Mouse (Mus musculus): ENCODE data around the gene Mindy4. TPM values are rescaled to one million over a fixed set of nuclear protein-coding genes. Genes with fewer than 3 reads are reported as not detected.

Gene Mindy4
- polyA plus RNA-seq, 1 experiment from 2014 or later, result 7.7 TPM

- no peak overlapping the region for H3K27ac ChIP-seq (ENCODE audit: low read length)
- no peaks in the 10 kb centered on the region for H3K4me1 ChIP-seq (ENCODE audit: control insufficient read depth, insufficient read depth, low read length)
- H3K9ac ChIP-seq (ENCODE audit: low read length), result no peak overlapping the region
- H3K36me3 ChIP-seq (ENCODE audit: control insufficient read depth, insufficient read depth, low read length), result no peaks in the 10 kb centered on the region
- no peak overlapping the region for H3K4me2 ChIP-seq (ENCODE audit: low read depth, low read length)
- no peaks in the 10 kb centered on the region for H3K27me3 ChIP-seq (ENCODE audit: control insufficient read depth, insufficient read depth, low read length)
- H3K9me3 ChIP-seq (replicated peaks; ENCODE audit: control insufficient read depth, low read length), result no peaks in the 10 kb centered on the region
- H3K4me3 ChIP-seq (replicated peaks; ENCODE audit: low read length), result no peak overlapping the region
- WGBS, result 88% methylated on average over 3 of the region's 3 CpGs
- no peak for ATAC-seq (ENCODE audit: insufficient read depth, low FRiP score)
These were observed 10.0 kb upstream of the Mindy4 start for GRCm38 (mm10) chr6:55193171-55193570.

DNA sequence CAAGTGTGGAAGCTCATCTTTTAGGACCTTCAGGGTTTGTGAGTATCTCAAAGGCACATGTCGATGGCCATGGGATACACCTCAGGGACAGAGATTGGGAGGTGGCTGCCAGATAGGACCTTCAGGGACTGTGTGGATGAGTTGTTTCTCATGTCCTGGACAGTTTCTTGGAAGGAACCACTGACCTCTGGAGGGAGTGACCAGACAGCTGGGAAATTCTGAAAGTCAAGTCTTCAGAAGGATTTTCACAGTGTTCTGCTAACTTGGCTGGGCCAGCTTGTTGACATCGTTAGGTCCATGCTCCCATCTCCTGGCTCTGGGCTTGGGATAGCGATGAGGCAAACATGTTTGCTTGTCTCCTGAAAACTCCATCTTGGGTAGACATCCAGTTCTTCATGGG lies 4.1 kb upstream of the Mindy4 start:
- H3K36me3 ChIP-seq (ENCODE audit: control insufficient read depth, insufficient read depth, low read length), result no peaks in the 10 kb centered on the region
- no peak for ATAC-seq (ENCODE audit: insufficient read depth, low FRiP score)
- no peak overlapping the region for H3K27ac ChIP-seq (ENCODE audit: low read length)
- 0 out of 2 replicates have a peak, but pooled peaks cover 8% of the 10 kb centered on the region for H3K4me1 ChIP-seq (ENCODE audit: control insufficient read depth, insufficient read depth, low read length)
- 92% methylated on average over 3 of the region's 3 CpGs for WGBS
- no peak overlapping the region for H3K4me2 ChIP-seq (ENCODE audit: low read depth, low read length)
- H3K9me3 ChIP-seq (replicated peaks; ENCODE audit: control insufficient read depth, low read length), result no peaks in the 10 kb centered on the region
- no peaks in the 10 kb centered on the region for H3K27me3 ChIP-seq (ENCODE audit: control insufficient read depth, insufficient read depth, low read length)
- no peak overlapping the region for H3K4me3 ChIP-seq (replicated peaks; ENCODE audit: low read length)
- H3K9ac ChIP-seq (ENCODE audit: low read length), result no peak overlapping the region

DNA sequence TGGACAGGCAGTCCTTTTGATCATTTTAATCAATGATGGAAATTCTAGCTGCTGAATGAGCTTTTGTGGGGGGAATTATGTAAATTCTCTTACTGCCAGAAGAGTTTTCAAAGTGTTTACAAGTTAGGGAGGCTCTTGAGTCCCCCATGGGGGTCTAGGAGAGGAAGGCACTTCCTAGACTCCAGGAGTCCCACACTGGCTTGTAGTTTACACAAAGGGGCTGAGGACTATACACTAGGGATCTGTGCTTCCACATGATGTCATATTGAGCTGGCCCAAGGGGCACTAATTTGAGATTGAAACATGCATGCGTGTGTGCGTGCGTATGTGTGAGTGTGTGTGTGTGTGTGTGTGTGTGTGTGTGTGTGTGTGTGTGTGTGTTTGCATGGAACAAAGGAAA lies 748 bp downstream of the Mindy4 start:
- H3K27ac ChIP-seq (ENCODE audit: low read length), result peak overlapping the region; percentile 87
- no peaks in the 10 kb centered on the region for H3K36me3 ChIP-seq (ENCODE audit: control insufficient read depth, insufficient read depth, low read length)
- 0 out of 2 replicates have a peak, but pooled peaks cover 8% of the 10 kb centered on the region for H3K4me1 ChIP-seq (ENCODE audit: control insufficient read depth, insufficient read depth, low read length)
- H3K4me3 ChIP-seq (replicated peaks; ENCODE audit: low read length), result peak overlapping the region; percentile 65
- H3K27me3 ChIP-seq (ENCODE audit: control insufficient read depth, insufficient read depth, low read length), result no peaks in the 10 kb centered on the region
- WGBS, result 46% methylated on average over 3 of the region's 3 CpGs
- H3K9ac ChIP-seq (ENCODE audit: low read length), result peak overlapping the region; percentile 74
- no peak for ATAC-seq (ENCODE audit: insufficient read depth, low FRiP score)
- H3K4me2 ChIP-seq (ENCODE audit: low read depth, low read length), result peak overlapping the region; percentile 83
- no peaks in the 10 kb centered on the region for H3K9me3 ChIP-seq (replicated peaks; ENCODE audit: control insufficient read depth, low read length)

GRCm38 (mm10) chr6:55207786-55208185 lies 4.6 kb downstream of the Mindy4 start:
- ATAC-seq (ENCODE audit: insufficient read depth, low FRiP score), result no peak
- H3K27ac ChIP-seq (ENCODE audit: low read length), result no peak overlapping the region
- H3K9ac ChIP-seq (ENCODE audit: low read length), result no peak overlapping the region
- no peak overlapping the region for H3K4me2 ChIP-seq (ENCODE audit: low read depth, low read length)
- 83% methylated on average over 8 of the region's 8 CpGs for WGBS
- H3K9me3 ChIP-seq (replicated peaks; ENCODE audit: control insufficient read depth, low read length), result no peaks in the 10 kb centered on the region
- H3K36me3 ChIP-seq (ENCODE audit: control insufficient read depth, insufficient read depth, low read length), result no peaks in the 10 kb centered on the region
- H3K4me1 ChIP-seq (ENCODE audit: control insufficient read depth, insufficient read depth, low read length), result 0 out of 2 replicates have a peak, but pooled peaks cover 6% of the 10 kb centered on the region
- no peak overlapping the region for H3K4me3 ChIP-seq (replicated peaks; ENCODE audit: low read length)
- no peaks in the 10 kb centered on the region for H3K27me3 ChIP-seq (ENCODE audit: control insufficient read depth, insufficient read depth, low read length)

GRCm38 (mm10) chr6:55210423-55211365 lies 7.5 kb downstream of the Mindy4 start:
- Histone ChIP-seq H3K4me1 (ENCODE audit: control insufficient read depth, insufficient read depth, low read length) (no peaks in the 10 kb centered on the region), H3K9me3 (replicated peaks; ENCODE audit: control insufficient read depth, low read length) (no peaks in the 10 kb centered on the region), H3K9ac (ENCODE audit: low read length) (no peak overlapping the region), H3K4me3 (replicated peaks; ENCODE audit: low read length) (no peak overlapping the region), H3K36me3 (ENCODE audit: control insufficient read depth, insufficient read depth, low read length) (no peaks in the 10 kb centered on the region), H3K27ac (ENCODE audit: low read length) (no peak overlapping the region), H3K27me3 (ENCODE audit: control insufficient read depth, insufficient read depth, low read length) (no peaks in the 10 kb centered on the region), H3K4me2 (ENCODE audit: low read depth, low read length) (no peak overlapping the region)
- ATAC-seq (ENCODE audit: insufficient read depth, low FRiP score), result no peak
- 54% methylated on average over 15 of the region's 15 CpGs for WGBS

GRCm38 (mm10) chr6:55214541-55214940 lies 11.4 kb downstream of the Mindy4 start:
- WGBS, result 62% methylated on average over 3 of the region's 3 CpGs
- Histone ChIP-seq H3K9me3 (replicated peaks; ENCODE audit: control insufficient read depth, low read length) (no peaks in the 10 kb centered on the region), H3K4me2 (ENCODE audit: low read depth, low read length) (no peak overlapping the region), H3K27me3 (ENCODE audit: control insufficient read depth, insufficient read depth, low read length) (no peaks in the 10 kb centered on the region), H3K4me1 (ENCODE audit: control insufficient read depth, insufficient read depth, low read length) (no peaks in the 10 kb centered on the region), H3K36me3 (ENCODE audit: control insufficient read depth, insufficient read depth, low read length) (no peaks in the 10 kb centered on the region), H3K9ac (ENCODE audit: low read length) (no peak overlapping the region), H3K27ac (ENCODE audit: low read length) (no peak overlapping the region), H3K4me3 (replicated peaks; ENCODE audit: low read length) (no peak overlapping the region)
- ATAC-seq (ENCODE audit: insufficient read depth, low FRiP score), result no peak

- Histone ChIP-seq H3K36me3 (ENCODE audit: control insufficient read depth, insufficient read depth, low read length) (0 out of 2 replicates have a peak, but pooled peaks cover 4% of the 10 kb centered on the region), H3K27me3 (ENCODE audit: control insufficient read depth, insufficient read depth, low read length) (no peaks in the 10 kb centered on the region), H3K9ac (ENCODE audit: low read length) (no peak overlapping the region), H3K9me3 (replicated peaks; ENCODE audit: control insufficient read depth, low read length) (no peaks in the 10 kb centered on the region), H3K27ac (ENCODE audit: low read length) (no peak overlapping the region), H3K4me2 (ENCODE audit: low read depth, low read length) (no peak overlapping the region), H3K4me3 (replicated peaks; ENCODE audit: low read length) (no peak overlapping the region), H3K4me1 (ENCODE audit: control insufficient read depth, insufficient read depth, low read length) (no peaks in the 10 kb centered on the region)
- WGBS, result 94% methylated on average over 9 of the region's 9 CpGs
- no peak for ATAC-seq (ENCODE audit: insufficient read depth, low FRiP score)
These were observed 15.0 kb downstream of the Mindy4 start for GRCm38 (mm10) chr6:55218232-55218631.

- Histone ChIP-seq H3K27ac (ENCODE audit: low read length) (no peak overlapping the region), H3K4me3 (replicated peaks; ENCODE audit: low read length) (no peak overlapping the region), H3K36me3 (ENCODE audit: control insufficient read depth, insufficient read depth, low read length) (peaks cover 10% of the 10 kb centered on the region; the same call in 1 of the 2 replicates), H3K9me3 (replicated peaks; ENCODE audit: control insufficient read depth, low read length) (no peaks in the 10 kb centered on the region), H3K9ac (ENCODE audit: low read length) (no peak overlapping the region), H3K4me1 (ENCODE audit: control insufficient read depth, insufficient read depth, low read length) (no peaks in the 10 kb centered on the region), H3K27me3 (ENCODE audit: control insufficient read depth, insufficient read depth, low read length) (no peaks in the 10 kb centered on the region), H3K4me2 (ENCODE audit: low read depth, low read length) (no peak overlapping the region)
- 93% methylated on average over 8 of the region's 8 CpGs for WGBS
- ATAC-seq (ENCODE audit: insufficient read depth, low FRiP score), result no peak
These were observed 20.8 kb downstream of the Mindy4 start for GRCm38 (mm10) chr6:55223986-55224385.

DNA sequence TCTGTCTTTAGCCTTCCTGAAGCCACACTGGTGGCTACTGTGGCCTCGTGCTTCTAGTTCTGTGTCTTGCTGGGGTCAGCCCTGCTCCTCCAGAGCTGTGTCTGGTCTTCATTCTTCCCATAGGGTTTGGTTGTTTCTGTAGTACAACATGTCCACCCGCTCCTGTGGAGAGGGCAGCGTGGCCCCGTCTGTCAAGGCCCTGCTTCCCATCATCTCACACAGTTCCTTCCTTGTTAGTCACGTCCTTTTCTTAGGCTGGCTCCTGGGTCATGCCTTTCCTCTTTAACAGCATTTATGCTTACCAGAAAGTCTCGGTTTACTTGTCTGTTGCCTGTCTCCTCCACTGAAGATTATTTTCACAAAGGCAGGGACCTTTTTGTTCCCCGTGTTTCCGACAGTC lies 26.9 kb downstream of the Mindy4 start:
- WGBS, result 79% methylated on average over 8 of the region's 8 CpGs
- no peak for ATAC-seq (ENCODE audit: insufficient read depth, low FRiP score)
- H3K4me3 ChIP-seq (replicated peaks; ENCODE audit: low read length), result no peak overlapping the region
- no peaks in the 10 kb centered on the region for H3K27me3 ChIP-seq (ENCODE audit: control insufficient read depth, insufficient read depth, low read length)
- no peak overlapping the region for H3K27ac ChIP-seq (ENCODE audit: low read length)
- no peaks in the 10 kb centered on the region for H3K4me1 ChIP-seq (ENCODE audit: control insufficient read depth, insufficient read depth, low read length)
- no peak overlapping the region for H3K4me2 ChIP-seq (ENCODE audit: low read depth, low read length)
- no peaks in the 10 kb centered on the region for H3K9me3 ChIP-seq (replicated peaks; ENCODE audit: control insufficient read depth, low read length)
- H3K36me3 ChIP-seq (ENCODE audit: control insufficient read depth, insufficient read depth, low read length), result no peaks in the 10 kb centered on the region
- no peak overlapping the region for H3K9ac ChIP-seq (ENCODE audit: low read length)
